Mouse (Mus musculus): ENCODE data around the gene Bcor. TPM values are rescaled to one million over a fixed set of nuclear protein-coding genes. Genes with fewer than 3 reads are reported as not detected.

Gene Bcor
- total and polyA plus RNA-seq, 3 experiments, result 44.6 to 88.7 (median 61.6) TPM

GRCm38 (mm10) chrX:12126408-12127105 is 33.6 kb downstream of the Bcor start:
- Histone ChIP-seq H3K9ac (ENCODE audit: control insufficient read depth, low read depth, low read length, poor library complexity, severe bottlenecking) (peak overlapping the region; percentile 88), H3K4me3 (ENCODE audit: control insufficient read depth in 1 of 2, insufficient read depth in 1 of 2, low read depth in 2 of 2, low read length in 2 of 2) (peak overlapping the region; percentile 78 to 87), H3K9me3 (replicated peaks; ENCODE audit: insufficient read depth, low read length) (no peaks in the 10 kb centered on the region), H3K27me3 (ENCODE audit: control insufficient read depth in 1 of 2, insufficient read depth in 2 of 2, low read length in 2 of 2) (no peaks in the 10 kb centered on the region), H3K27ac (ENCODE audit: control insufficient read depth, low read depth, low read length) (peak overlapping the region; percentile 5; the same call in 1 of the 2 replicates), H3K79me2 (ENCODE audit: control insufficient read depth, insufficient read depth, low read length, poor library complexity) (peaks cover 63% of the 10 kb centered on the region), H3K4me1 (ENCODE audit: control insufficient read depth in 1 of 2, insufficient read depth in 2 of 2, low read length in 2 of 2) (peaks cover 10 to 37% of the 10 kb centered on the region in 2 experiments), H3K36me3 (ENCODE audit: control insufficient read depth in 1 of 2, insufficient read depth in 2 of 2, low read length in 2 of 2) (peaks cover 0 to 39% of the 10 kb centered on the region in 2 experiments; a peak in 2 of 4 replicates)
- no peak for DNase-seq (ENCODE audit: low read depth, low spot score)
- TF ChIP-seq POLR2A (IDR thresholded peaks at IDR 0.05; ENCODE audit: control insufficient read depth in 1 of 2, insufficient read depth in 1 of 2, low read depth in 1 of 2, low read length in 2 of 2, poor library complexity in 1 of 2) (no peak), SIN3A (IDR thresholded peaks at IDR 0.05; ENCODE audit: low read length) (no peak), CHD2 (IDR thresholded peaks at IDR 0.05; ENCODE audit: low read length) (no peak), CHD1 (IDR thresholded peaks at IDR 0.05; ENCODE audit: low read depth, low read length) (no peak), BHLHE40 (IDR thresholded peaks at IDR 0.05; ENCODE audit: borderline replicate concordance, low read depth, low read length) (no peak), JUND (IDR thresholded peaks at IDR 0.05; ENCODE audit: low read depth, low read length) (no peak), MAFK (IDR thresholded peaks at IDR 0.05; ENCODE audit: borderline replicate concordance, low read depth, low read length) (no peak), MYC (IDR thresholded peaks at IDR 0.05; ENCODE audit: low read depth, low read length) (no peak)

DNA sequence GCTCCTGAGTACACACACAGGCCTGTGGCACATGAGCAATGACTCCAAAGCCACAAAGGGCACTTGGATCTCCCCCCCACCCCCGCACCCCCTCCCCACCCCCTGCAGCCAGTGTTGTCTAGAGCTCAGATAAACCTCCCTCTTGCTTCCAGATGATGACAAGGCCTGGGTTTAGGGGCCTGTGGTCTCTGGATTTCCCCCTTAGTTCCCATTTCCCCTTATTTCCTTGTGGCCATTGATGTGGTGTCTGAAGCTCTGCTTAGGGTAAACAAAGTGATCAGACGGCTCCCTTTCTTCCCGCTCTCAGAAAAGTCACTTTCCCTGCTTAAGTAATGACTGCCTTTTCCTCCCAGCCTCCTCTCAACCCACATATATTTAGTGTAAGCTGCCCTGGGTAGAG is 35.6 kb downstream of the Bcor start:
- Histone ChIP-seq H3K79me2 (ENCODE audit: control insufficient read depth, insufficient read depth, low read length, poor library complexity) (peaks cover 79% of the 10 kb centered on the region), H3K4me3 (ENCODE audit: control insufficient read depth in 1 of 2, insufficient read depth in 1 of 2, low read depth in 2 of 2, low read length in 2 of 2) (no peak overlapping the region; a peak in 1 of 4 replicates), H3K9me3 (replicated peaks; ENCODE audit: insufficient read depth, low read length) (no peaks in the 10 kb centered on the region), H3K27ac (ENCODE audit: control insufficient read depth, low read depth, low read length) (peak overlapping the region; percentile 49), H3K4me1 (ENCODE audit: control insufficient read depth in 1 of 2, insufficient read depth in 2 of 2, low read length in 2 of 2) (peaks cover 19 to 47% of the 10 kb centered on the region in 2 experiments), H3K36me3 (ENCODE audit: control insufficient read depth in 1 of 2, insufficient read depth in 2 of 2, low read length in 2 of 2) (peaks cover 0 to 54% of the 10 kb centered on the region in 2 experiments; a peak in 2 of 4 replicates), H3K27me3 (ENCODE audit: control insufficient read depth in 1 of 2, insufficient read depth in 2 of 2, low read length in 2 of 2) (no peaks in the 10 kb centered on the region), H3K9ac (ENCODE audit: control insufficient read depth, low read depth, low read length, poor library complexity, severe bottlenecking) (peak overlapping the region; percentile 60; the same call in 1 of the 2 replicates)
- TF ChIP-seq POLR2A (IDR thresholded peaks at IDR 0.05; ENCODE audit: control insufficient read depth in 1 of 2, insufficient read depth in 1 of 2, low read depth in 1 of 2, low read length in 2 of 2, poor library complexity in 1 of 2), result no peak
- no peak for TF ChIP-seq ZNF384 (IDR thresholded peaks at IDR 0.05; ENCODE audit: low read depth, low read length)
- TF ChIP-seq GATA1 (IDR thresholded peaks at IDR 0.05; ENCODE audit: low read depth, low read length), result no peak
- TF ChIP-seq NELFE (IDR thresholded peaks at IDR 0.05; ENCODE audit: low read depth, low read length), result no peak
- TF ChIP-seq JUND (IDR thresholded peaks at IDR 0.05; ENCODE audit: low read depth, low read length), result no peak
- DNase-seq (ENCODE audit: low read depth, low spot score), result peak; percentile 42

GRCm38 (mm10) chrX:12123687-12124087 is 36.5 kb downstream of the Bcor start:
- H3K36me3 ChIP-seq (ENCODE audit: control insufficient read depth in 1 of 2, insufficient read depth in 2 of 2, low read length in 2 of 2), result peaks cover 0 to 63% of the 10 kb centered on the region in 2 experiments; a peak in 2 of 4 replicates
- peaks cover 22 to 55% of the 10 kb centered on the region in 2 experiments for H3K4me1 ChIP-seq (ENCODE audit: control insufficient read depth in 1 of 2, insufficient read depth in 2 of 2, low read length in 2 of 2)
- peak; percentile 73 for DNase-seq (ENCODE audit: low read depth, low spot score)
- peak overlapping the region; percentile 23 to 36 for H3K4me3 ChIP-seq (ENCODE audit: control insufficient read depth in 1 of 2, insufficient read depth in 1 of 2, low read depth in 2 of 2, low read length in 2 of 2)
- peak overlapping the region; percentile 49 for H3K27ac ChIP-seq (ENCODE audit: control insufficient read depth, low read depth, low read length)
- TF ChIP-seq MXI1 (IDR thresholded peaks at IDR 0.05; ENCODE audit: low read depth, low read length) (peak; percentile 35; the same call in 1 of the 2 replicates), POLR2AphosphoS5 (IDR thresholded peaks at IDR 0.05; ENCODE audit: borderline replicate concordance, low read depth, low read length) (no peak), USF1 (IDR thresholded peaks at IDR 0.05; ENCODE audit: low read depth, low read length) (peak; percentile 64), ETS1 (IDR thresholded peaks at IDR 0.05; ENCODE audit: low read depth, low read length) (0 out of 2 replicates have a peak, but pooled peaks have one; percentile 6), MAZ (IDR thresholded peaks at IDR 0.05; ENCODE audit: low read depth, low read length) (0 out of 2 replicates have a peak, but pooled peaks have one; percentile 30)
- peaks cover 83% of the 10 kb centered on the region for H3K79me2 ChIP-seq (ENCODE audit: control insufficient read depth, insufficient read depth, low read length, poor library complexity)
- no peaks in the 10 kb centered on the region for H3K9me3 ChIP-seq (replicated peaks; ENCODE audit: insufficient read depth, low read length)
- H3K9ac ChIP-seq (ENCODE audit: control insufficient read depth, low read depth, low read length, poor library complexity, severe bottlenecking), result peak overlapping the region; percentile 60
- H3K27me3 ChIP-seq (ENCODE audit: control insufficient read depth in 1 of 2, insufficient read depth in 2 of 2, low read length in 2 of 2), result no peaks in the 10 kb centered on the region
